Mouse (Mus musculus): ENCODE measurements around the gene Thsd7a.

GRCm38 (mm10) chr6:12747856-12748450, 1.3 kb downstream of the Thsd7a start:
- TF ChIP-seq CTCF (IDR thresholded peaks at IDR 0.05; ENCODE audit: low read depth), result no peak
- no peak for TF ChIP-seq EP300 (IDR thresholded peaks at IDR 0.05; ENCODE audit: low read depth)
